Mouse (Mus musculus): ENCODE measurements around the gene Fgr. TPM values are rescaled to one million over a fixed set of nuclear protein-coding genes. Genes with fewer than 3 reads are reported as not detected.

Gene Fgr
- polyA plus RNA-seq, 1 experiment, result 0.15 TPM

- Histone ChIP-seq H3K27ac (ENCODE audit: insufficient read depth, low read length) (no peak overlapping the region), H3K4me3 (ENCODE audit: insufficient read depth, low read length) (no peak overlapping the region), H3K4me1 (ENCODE audit: control insufficient read depth, insufficient read depth, low read length) (peaks cover 5% of the 10 kb centered on the region; the same call in 1 of the 2 replicates)
- TF ChIP-seq CTCF (IDR thresholded peaks at IDR 0.05; ENCODE audit: extremely low read depth, insufficient read depth, low read length), result no peak
- TF ChIP-seq POLR2A (IDR thresholded peaks at IDR 0.05; ENCODE audit: extremely low read depth, insufficient read depth, low read length), result no peak
Observed at GRCm38 (mm10) chr4:132981621-132982020, 7.7 kb downstream of the Fgr start.

- peaks cover 5% of the 10 kb centered on the region; the same call in 1 of the 2 replicates for H3K4me1 ChIP-seq (ENCODE audit: control insufficient read depth, insufficient read depth, low read length)
- TF ChIP-seq POLR2A (IDR thresholded peaks at IDR 0.05; ENCODE audit: extremely low read depth, insufficient read depth, low read length), result no peak
- no peak for TF ChIP-seq CTCF (IDR thresholded peaks at IDR 0.05; ENCODE audit: extremely low read depth, insufficient read depth, low read length)
- H3K27ac ChIP-seq (ENCODE audit: insufficient read depth, low read length), result no peak overlapping the region
- no peak overlapping the region for H3K4me3 ChIP-seq (ENCODE audit: insufficient read depth, low read length)
Observed at GRCm38 (mm10) chr4:132982999-132983398, 9.1 kb downstream of the Fgr start.

GRCm38 (mm10) chr4:132983664-132984512 lies 10.0 kb downstream of the Fgr start:
- TF ChIP-seq CTCF (IDR thresholded peaks at IDR 0.05; ENCODE audit: extremely low read depth, insufficient read depth, low read length) (no peak), POLR2A (IDR thresholded peaks at IDR 0.05; ENCODE audit: extremely low read depth, insufficient read depth, low read length) (no peak)
- Histone ChIP-seq H3K27ac (ENCODE audit: insufficient read depth, low read length) (no peak overlapping the region), H3K4me1 (ENCODE audit: control insufficient read depth, insufficient read depth, low read length) (peaks cover 5% of the 10 kb centered on the region; the same call in 1 of the 2 replicates), H3K4me3 (ENCODE audit: insufficient read depth, low read length) (no peak overlapping the region)

GRCm38 (mm10) chr4:132988581-132989355 lies 14.9 kb downstream of the Fgr start:
- TF ChIP-seq CTCF (IDR thresholded peaks at IDR 0.05; ENCODE audit: extremely low read depth, insufficient read depth, low read length), result no peak
- TF ChIP-seq POLR2A (IDR thresholded peaks at IDR 0.05; ENCODE audit: extremely low read depth, insufficient read depth, low read length), result no peak
- Histone ChIP-seq H3K27ac (ENCODE audit: insufficient read depth, low read length) (no peak overlapping the region), H3K4me3 (ENCODE audit: insufficient read depth, low read length) (no peak overlapping the region), H3K4me1 (ENCODE audit: control insufficient read depth, insufficient read depth, low read length) (peaks cover 3% of the 10 kb centered on the region; the same call in 1 of the 2 replicates)

- Histone ChIP-seq H3K4me1 (ENCODE audit: control insufficient read depth, insufficient read depth, low read length) (no peaks in the 10 kb centered on the region), H3K4me3 (ENCODE audit: insufficient read depth, low read length) (no peak overlapping the region), H3K27ac (ENCODE audit: insufficient read depth, low read length) (no peak overlapping the region)
- no peak for TF ChIP-seq CTCF (IDR thresholded peaks at IDR 0.05; ENCODE audit: extremely low read depth, insufficient read depth, low read length)
- no peak for TF ChIP-seq POLR2A (IDR thresholded peaks at IDR 0.05; ENCODE audit: extremely low read depth, insufficient read depth, low read length)
Observed at GRCm38 (mm10) chr4:132993553-132993952, 19.7 kb downstream of the Fgr start.

GRCm38 (mm10) chr4:132997469-132998237 lies 23.8 kb downstream of the Fgr start:
- TF ChIP-seq CTCF (IDR thresholded peaks at IDR 0.05; ENCODE audit: extremely low read depth, insufficient read depth, low read length) (no peak), POLR2A (IDR thresholded peaks at IDR 0.05; ENCODE audit: extremely low read depth, insufficient read depth, low read length) (no peak)
- Histone ChIP-seq H3K27ac (ENCODE audit: insufficient read depth, low read length) (no peak overlapping the region), H3K4me3 (ENCODE audit: insufficient read depth, low read length) (no peak overlapping the region), H3K4me1 (ENCODE audit: control insufficient read depth, insufficient read depth, low read length) (no peaks in the 10 kb centered on the region)

- Histone ChIP-seq H3K4me3 (ENCODE audit: insufficient read depth, low read length) (no peak overlapping the region), H3K4me1 (ENCODE audit: control insufficient read depth, insufficient read depth, low read length) (no peaks in the 10 kb centered on the region), H3K27ac (ENCODE audit: insufficient read depth, low read length) (no peak overlapping the region)
- TF ChIP-seq CTCF (IDR thresholded peaks at IDR 0.05; ENCODE audit: extremely low read depth, insufficient read depth, low read length) (no peak), POLR2A (IDR thresholded peaks at IDR 0.05; ENCODE audit: extremely low read depth, insufficient read depth, low read length) (no peak)
Observed at GRCm38 (mm10) chr4:133002896-133003295, 29.0 kb downstream of the Fgr start.

- Histone ChIP-seq H3K4me3 (ENCODE audit: insufficient read depth, low read length) (no peak overlapping the region), H3K4me1 (ENCODE audit: control insufficient read depth, insufficient read depth, low read length) (no peaks in the 10 kb centered on the region), H3K27ac (ENCODE audit: insufficient read depth, low read length) (no peak overlapping the region)
- TF ChIP-seq CTCF (IDR thresholded peaks at IDR 0.05; ENCODE audit: extremely low read depth, insufficient read depth, low read length), result no peak
- TF ChIP-seq POLR2A (IDR thresholded peaks at IDR 0.05; ENCODE audit: extremely low read depth, insufficient read depth, low read length), result no peak
Observed at GRCm38 (mm10) chr4:133003316-133004018, 29.6 kb downstream of the Fgr start.

Data from cortical plate, adult 2 months (tissue).